Mouse (Mus musculus) megakaryocyte, embryonic 14.5 days (primary cell): ENCODE results near the gene Wdr83os. TPM values are rescaled to one million over a fixed set of nuclear protein-coding genes. Genes with fewer than 3 reads are reported as not detected.

Source experiments
- H3K27me3 ChIP-seq: replicated peaks from 2 replicates; pipeline ENCODE3; 2012; ENCODE audit warnings: inconsistent platforms
- H3K36me3 ChIP-seq: replicated peaks from 2 replicates; pipeline ENCODE3; 2012; ENCODE audit warnings: low read length, inconsistent platforms, mixed read lengths
- H3K4me1 ChIP-seq: 2 replicates; pipeline ENCODE4 v1.6.1; 2012; ENCODE audit warnings: inconsistent platforms
- H3K4me3 ChIP-seq: replicated peaks from 2 replicates; pipeline ENCODE3; 2012; ENCODE audit warnings: moderate library complexity, mild to moderate bottlenecking, inconsistent platforms
- H3K9me3 ChIP-seq: 2 replicates; pipeline ENCODE4 v1.6.1; 2012; ENCODE audit warnings: inconsistent platforms
- FLI1 ChIP-seq: IDR thresholded peaks from 2 replicates; pipeline ENCODE4 v1.6.1; 2012; ENCODE audit warnings: low read length, inconsistent platforms, mixed read lengths
- GATA1 ChIP-seq: IDR thresholded peaks from 3 replicates; pipeline ENCODE4 v1.6.1; 2012; ENCODE audit warnings: mixed read lengths, low read length, inconsistent platforms, borderline replicate concordance
- polyA plus RNA-seq: library from polyadenylated mRNA; stranded (reverse); fragments of >175 nt; gene quantifications from 2 replicates; pipeline ENCODE4 v1.2.3, GENCODE M21; 2012; ENCODE audit warnings: low replicate concordance; ENCODE audit not compliant: insufficient read depth

Gene Wdr83os
- polyA plus RNA-seq, 1 experiment: 10.6 TPM

DNA sequence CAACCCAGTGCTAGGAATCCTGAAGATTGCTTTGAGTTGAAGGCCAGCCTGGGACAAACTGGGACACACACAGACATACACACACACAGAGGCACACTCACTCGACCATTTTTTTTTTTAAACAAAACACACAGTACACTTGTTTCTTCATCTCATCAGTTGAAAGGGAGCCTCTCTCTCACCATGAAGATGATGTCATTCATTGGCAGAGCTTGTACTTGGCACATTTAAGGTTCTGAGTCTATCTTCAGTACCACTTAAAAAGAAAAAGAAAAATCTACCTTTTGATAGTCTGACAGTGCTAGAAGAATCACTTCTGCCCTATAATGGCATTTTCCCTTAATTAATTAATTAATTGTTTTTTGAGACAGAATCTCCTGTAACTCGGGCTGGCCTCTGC is 8.2 kb downstream of the Wdr83os start:
- no peak overlapping the region for H3K4me3 ChIP-seq
- peaks cover 77% of the 10 kb centered on the region for H3K36me3 ChIP-seq
- TF ChIP-seq GATA1 (no peak), FLI1 (no peak)
- no peaks in the 10 kb centered on the region for H3K9me3 ChIP-seq
- no peaks in the 10 kb centered on the region for H3K27me3 ChIP-seq
- H3K4me1 ChIP-seq: peaks cover 30% of the 10 kb centered on the region

DNA sequence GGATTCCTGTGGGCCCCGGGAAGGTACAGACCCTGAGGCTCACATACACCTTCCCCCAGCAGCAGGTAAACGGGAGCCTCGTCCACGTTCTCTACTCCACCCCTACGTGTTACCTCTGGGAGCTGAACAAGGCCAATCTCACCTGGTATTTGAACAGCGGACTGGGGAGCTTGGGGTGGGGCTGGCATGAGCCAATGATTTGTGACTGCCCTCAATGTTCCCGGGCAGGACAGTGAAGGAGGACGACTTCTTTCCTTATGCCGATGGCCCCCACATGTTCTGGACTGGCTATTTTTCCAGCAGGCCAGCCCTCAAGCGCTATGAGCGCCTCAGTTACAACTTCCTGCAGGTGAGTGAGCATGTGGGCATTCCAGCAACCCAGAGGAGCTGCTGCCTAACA is 10.3 kb downstream of the Wdr83os start:
- Histone ChIP-seq H3K4me1 (peaks cover 9% of the 10 kb centered on the region), H3K27me3 (no peaks in the 10 kb centered on the region), H3K4me3 (no peak overlapping the region), H3K9me3 (no peaks in the 10 kb centered on the region), H3K36me3 (peaks cover 88% of the 10 kb centered on the region)
- TF ChIP-seq FLI1 (no peak), GATA1 (no peak)

DNA sequence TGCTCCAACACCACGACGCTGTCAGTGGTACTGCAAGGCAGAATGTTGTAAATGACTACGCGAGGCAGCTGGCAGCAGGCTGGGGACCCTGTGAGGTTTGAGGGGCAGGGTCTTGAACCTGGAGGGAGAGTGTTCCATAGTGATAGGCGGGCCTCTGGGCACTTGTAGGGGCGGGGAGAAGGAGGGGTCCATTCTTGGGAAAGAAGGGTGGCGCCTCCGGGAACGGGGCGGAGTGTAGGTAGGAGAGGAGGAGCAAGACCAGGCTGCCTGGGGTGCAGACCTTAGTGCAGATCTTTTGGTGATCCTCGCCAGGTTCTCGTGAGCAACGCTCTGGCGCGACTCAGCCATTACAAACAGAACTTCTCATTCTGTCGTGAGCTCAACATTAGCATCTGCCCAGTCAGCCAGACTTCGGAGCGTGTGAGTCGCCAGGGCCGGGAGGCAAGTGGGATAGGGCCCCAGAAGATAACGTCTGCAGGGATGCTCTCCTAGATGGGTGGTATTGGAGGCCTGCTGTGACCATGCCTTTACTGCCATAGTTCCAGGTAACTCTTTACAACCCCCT is 11.1 kb downstream of the Wdr83os start:
- Histone ChIP-seq H3K36me3 (peaks cover 91% of the 10 kb centered on the region), H3K9me3 (no peaks in the 10 kb centered on the region), H3K4me1 (peaks cover 7% of the 10 kb centered on the region), H3K4me3 (no peak overlapping the region), H3K27me3 (no peaks in the 10 kb centered on the region)
- TF ChIP-seq FLI1 (no peak), GATA1 (no peak)

DNA sequence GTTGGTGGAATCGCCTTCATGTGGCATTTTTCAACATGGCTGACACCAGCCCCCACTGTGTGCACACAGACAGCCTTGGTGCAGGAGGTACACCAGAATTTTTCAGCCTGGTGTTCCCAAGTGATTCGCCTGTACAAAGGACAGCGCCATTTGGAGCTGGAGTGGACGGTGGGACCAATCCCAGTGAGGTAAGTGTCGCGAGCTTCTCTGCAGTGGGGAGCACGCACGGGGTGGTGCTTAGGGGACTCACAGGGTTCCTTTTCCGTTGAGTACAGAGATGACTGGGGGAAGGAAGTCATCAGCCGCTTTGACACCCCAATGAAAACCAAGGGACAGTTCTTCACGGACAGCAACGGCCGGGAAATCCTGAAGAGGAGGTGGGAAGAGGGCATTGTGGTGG is 14.5 kb downstream of the Wdr83os start:
- Histone ChIP-seq H3K36me3 (peaks cover 93% of the 10 kb centered on the region), H3K4me1 (peaks cover 17% of the 10 kb centered on the region), H3K9me3 (no peaks in the 10 kb centered on the region), H3K27me3 (no peaks in the 10 kb centered on the region), H3K4me3 (no peak overlapping the region)
- TF ChIP-seq GATA1: no peak
- no peak for TF ChIP-seq FLI1

DNA sequence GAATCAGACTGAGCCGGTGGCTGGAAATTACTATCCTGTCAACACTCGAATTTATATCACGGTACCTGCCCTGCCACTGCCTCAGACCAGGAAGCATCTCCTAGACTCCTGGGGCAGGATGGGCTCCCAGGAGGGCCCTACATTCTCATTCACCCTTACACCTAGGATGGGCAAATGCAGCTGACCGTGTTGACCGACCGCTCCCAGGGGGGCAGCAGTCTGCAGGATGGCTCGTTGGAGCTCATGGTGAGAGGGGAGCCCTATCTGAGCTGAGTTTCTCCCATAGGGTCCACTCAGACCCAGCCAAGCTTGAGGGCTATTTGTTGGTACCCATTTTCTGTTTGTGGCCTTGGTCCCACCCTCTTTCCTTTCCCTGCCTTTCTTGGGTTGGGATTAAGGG is 15.0 kb downstream of the Wdr83os start:
- Histone ChIP-seq H3K9me3 (no peaks in the 10 kb centered on the region), H3K4me3 (no peak overlapping the region), H3K27me3 (no peaks in the 10 kb centered on the region), H3K36me3 (peaks cover 93% of the 10 kb centered on the region), H3K4me1 (peaks cover 21% of the 10 kb centered on the region)
- TF ChIP-seq GATA1 (no peak), FLI1 (no peak)

DNA sequence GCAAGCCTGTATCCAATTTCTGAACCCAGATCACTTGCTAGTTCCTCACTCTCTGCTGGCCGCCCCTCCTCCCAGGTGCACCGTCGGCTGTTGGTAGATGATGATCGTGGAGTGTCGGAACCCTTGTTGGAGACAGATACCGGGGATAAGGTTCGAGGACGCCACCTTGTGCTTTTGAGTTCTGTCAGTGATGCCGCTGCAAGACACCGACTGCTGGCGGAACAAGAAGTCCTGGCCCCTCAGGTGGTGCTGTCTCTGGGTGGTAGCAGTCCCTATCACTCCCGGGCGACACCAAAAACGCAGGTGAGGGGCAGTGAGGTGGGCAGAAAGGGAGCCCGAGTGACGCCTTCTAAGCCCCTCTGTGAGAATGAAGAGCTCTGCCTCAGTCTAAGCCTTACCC is 15.7 kb downstream of the Wdr83os start:
- Histone ChIP-seq H3K4me3 (no peak overlapping the region), H3K36me3 (peaks cover 87% of the 10 kb centered on the region), H3K9me3 (peaks cover 5% of the 10 kb centered on the region; the same call in 1 of the 2 replicates), H3K27me3 (no peaks in the 10 kb centered on the region), H3K4me1 (peaks cover 21% of the 10 kb centered on the region)
- TF ChIP-seq GATA1 (no peak), FLI1 (no peak)

DNA sequence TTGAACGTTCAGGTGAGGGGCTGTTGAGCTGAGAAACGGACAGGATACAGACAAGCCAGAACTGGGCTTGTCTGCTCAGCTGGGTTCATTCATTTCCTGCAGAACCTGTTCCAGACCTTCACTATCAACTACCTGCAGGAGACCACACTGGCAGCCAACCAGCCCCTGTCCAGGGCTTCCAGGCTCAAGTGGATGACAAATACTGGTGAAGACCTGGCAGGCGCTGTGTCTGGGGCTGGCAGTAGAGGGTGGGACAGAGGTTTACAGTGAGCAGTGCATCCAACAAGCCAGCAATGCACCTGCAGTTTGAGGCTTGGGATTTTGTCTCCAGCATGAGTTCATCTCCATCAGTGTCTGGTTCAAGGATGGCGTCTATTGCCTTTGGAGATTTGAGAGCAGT is 16.3 kb downstream of the Wdr83os start:
- TF ChIP-seq GATA1 (no peak), FLI1 (no peak)
- Histone ChIP-seq H3K9me3 (peaks cover 10% of the 10 kb centered on the region; the same call in 1 of the 2 replicates), H3K27me3 (no peaks in the 10 kb centered on the region), H3K4me3 (no peak overlapping the region), H3K4me1 (peaks cover 15% of the 10 kb centered on the region), H3K36me3 (peaks cover 80% of the 10 kb centered on the region)

DNA sequence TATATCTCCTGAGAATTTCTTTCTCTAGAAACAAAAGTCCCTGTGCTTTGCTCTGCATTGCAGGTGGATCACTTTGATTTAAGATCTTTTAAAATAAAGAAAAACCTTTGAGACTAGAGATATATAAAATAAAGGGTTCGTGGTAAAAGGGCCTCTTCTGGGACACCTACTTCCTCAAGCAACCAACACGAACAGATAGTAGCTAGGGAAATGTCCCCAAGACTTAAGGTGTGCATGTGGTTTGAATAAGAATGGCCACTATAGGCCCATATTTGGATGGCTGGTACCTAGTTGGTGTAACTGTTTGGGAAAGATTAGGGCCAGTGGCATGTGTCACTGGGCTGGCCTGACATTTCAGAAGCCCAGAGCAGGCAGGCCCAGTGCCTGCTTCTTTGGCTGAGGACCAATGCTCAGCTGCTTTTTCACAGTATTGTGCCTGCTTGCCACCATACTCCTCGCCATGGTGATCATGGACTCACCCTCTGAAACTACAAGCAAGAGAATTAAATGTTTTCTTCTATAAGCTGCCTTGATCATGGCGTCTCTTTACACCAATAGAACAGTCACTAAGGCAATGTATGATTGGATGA is 19.6 kb downstream of the Wdr83os start:
- TF ChIP-seq FLI1: no peak
- TF ChIP-seq GATA1: no peak
- H3K36me3 ChIP-seq: peaks cover 47% of the 10 kb centered on the region
- H3K27me3 ChIP-seq: no peaks in the 10 kb centered on the region
- H3K9me3 ChIP-seq: peaks cover 16% of the 10 kb centered on the region; the same call in 1 of the 2 replicates
- H3K4me1 ChIP-seq: peaks cover 13% of the 10 kb centered on the region
- no peak overlapping the region for H3K4me3 ChIP-seq

DNA sequence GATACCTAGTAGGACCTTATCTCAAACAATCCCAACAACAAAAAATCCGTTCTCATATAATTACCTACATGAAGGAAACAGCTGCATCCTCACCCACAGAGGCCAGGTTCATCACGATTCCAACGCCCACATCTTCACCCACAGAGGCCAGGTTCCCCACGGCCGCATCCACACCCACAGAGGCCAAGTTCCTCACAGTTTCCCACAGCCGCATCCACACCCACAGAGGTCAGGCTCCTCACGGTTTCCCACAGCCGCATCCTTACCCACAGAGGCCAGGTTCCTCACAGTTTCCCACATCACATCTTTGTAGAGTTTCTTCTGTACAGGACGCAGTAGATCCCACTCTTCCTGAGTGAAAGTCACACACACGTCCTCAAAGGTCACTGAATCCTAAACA is 32.7 kb downstream of the Wdr83os start:
- Histone ChIP-seq H3K4me3 (no peak overlapping the region), H3K36me3 (no peaks in the 10 kb centered on the region)

DNA sequence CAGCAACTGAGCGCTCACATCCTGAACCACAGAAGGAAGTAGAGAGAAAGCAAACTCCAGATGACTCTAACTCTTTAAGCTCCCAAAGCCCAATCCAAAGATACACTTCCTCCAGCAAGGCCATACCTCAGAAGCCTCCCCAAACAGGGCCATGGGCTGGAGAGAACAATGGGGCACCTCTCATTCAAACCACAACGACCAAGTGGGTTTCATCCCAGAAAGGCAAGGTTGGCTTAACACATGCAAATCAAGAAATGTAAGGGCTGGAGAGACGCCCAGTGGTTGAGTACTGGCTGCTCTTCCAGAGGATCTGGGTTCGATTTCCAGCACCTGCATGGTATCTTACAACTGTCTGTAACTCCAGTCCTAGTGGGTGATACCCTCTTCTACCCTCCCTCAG is 35.0 kb downstream of the Wdr83os start:
- Histone ChIP-seq H3K36me3 (no peaks in the 10 kb centered on the region), H3K4me1 (peaks cover 5% of the 10 kb centered on the region), H3K27me3 (peaks cover 16% of the 10 kb centered on the region), H3K9me3 (peaks cover 6% of the 10 kb centered on the region), H3K4me3 (no peak overlapping the region)
- no peak for TF ChIP-seq GATA1
- TF ChIP-seq FLI1: no peak

More for the DNA sequence above, 32.7 kb downstream of the Wdr83os start:
- H3K27me3 ChIP-seq: peaks cover 10% of the 10 kb centered on the region
- H3K9me3 ChIP-seq: peaks cover 17% of the 10 kb centered on the region
- TF ChIP-seq GATA1 (no peak), FLI1 (no peak)
- H3K4me1 ChIP-seq: no peaks in the 10 kb centered on the region
